Mouse (Mus musculus) lung, postnatal 10 days (tissue): ENCODE data around the gene Slc51a.
"Not testable (repeated sequence)": the region's sequence is repeated elsewhere in the genome, so short reads cannot be mapped to it uniquely, and the experiment has no call there.

ENCODE experiments used
- DNase-seq: peaks from one replicate; pipeline ENCODE4 v3.0.0; 2021

Gene Slc51a

DNA sequence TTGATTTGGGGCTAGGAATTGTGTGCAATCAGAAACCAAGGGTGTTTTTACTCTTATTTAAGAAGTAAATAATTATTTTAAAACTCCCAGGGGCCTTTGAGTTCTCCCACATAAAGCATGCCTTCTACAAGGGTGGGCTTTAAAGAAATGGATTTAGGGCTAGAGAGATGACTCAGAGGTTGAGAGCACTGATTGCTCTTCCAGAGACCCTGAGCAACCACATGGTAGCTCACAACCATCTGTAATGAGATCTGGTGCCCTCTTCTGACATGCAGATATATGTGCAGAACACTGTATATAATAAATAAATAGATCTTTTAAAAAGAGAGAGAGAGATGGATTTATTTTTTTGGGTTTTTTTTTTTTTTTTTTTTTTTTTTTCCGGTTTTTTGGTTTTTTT, 22.8 kb downstream of the Slc51a start:
- DNase-seq = no peak

DNA sequence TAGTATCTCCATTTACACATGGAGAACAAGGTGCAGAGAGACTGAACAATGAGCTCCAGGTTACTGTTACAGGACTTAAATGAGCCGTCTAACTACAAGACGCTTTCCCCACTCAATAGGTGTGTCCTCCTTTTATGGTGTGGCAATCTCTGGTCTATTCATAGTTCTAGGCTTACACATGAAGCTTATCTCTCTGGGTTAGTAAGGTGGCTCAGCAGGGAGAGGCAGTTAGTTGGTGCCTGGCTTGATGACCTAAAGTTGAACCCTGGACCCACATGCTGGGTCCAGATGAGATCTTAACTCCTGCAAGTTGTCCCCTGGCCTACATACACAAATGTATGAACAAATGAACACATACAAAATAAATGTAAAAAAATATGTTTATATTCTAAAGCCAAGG, 24.3 kb downstream of the Slc51a start:
- DNase-seq = no peak

DNA sequence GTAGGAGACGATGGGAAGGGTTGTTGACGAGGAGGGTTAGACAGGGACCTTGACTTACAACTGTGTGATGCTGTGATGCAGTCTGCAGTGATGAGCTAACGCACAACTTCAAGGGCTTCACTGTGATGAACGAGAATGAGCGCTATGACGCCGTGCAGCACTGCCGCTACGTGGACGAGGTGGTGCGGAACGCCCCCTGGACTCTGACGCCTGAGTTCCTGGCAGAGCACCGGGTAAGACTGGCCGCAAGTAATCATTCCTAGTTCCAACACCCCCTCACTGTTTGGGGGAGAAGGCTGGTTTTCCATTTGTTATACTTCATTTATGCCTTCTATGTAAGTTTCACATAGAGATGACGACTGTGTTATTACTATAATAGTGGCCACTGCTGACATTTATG, 24.7 kb downstream of the Slc51a start:
- no peak for DNase-seq

DNA sequence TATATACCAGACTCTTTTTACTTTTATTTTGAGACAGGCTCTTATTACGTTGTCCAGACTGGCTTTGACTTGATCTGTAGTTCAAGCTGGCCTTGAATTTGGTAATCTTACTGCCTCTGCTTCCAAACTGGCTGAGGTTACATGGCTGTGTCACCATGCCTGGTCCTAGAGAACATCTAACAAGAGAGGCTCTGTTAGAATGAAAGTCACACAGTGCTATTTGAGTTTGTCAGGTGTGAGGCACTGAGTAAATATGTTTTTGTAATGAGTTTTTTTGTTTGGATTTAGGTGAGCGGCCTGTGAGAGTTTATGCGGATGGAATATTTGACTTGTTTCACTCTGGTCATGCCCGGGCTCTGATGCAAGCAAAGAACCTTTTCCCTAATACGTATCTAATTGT, 26.0 kb downstream of the Slc51a start:
- DNase-seq = no peak

DNA sequence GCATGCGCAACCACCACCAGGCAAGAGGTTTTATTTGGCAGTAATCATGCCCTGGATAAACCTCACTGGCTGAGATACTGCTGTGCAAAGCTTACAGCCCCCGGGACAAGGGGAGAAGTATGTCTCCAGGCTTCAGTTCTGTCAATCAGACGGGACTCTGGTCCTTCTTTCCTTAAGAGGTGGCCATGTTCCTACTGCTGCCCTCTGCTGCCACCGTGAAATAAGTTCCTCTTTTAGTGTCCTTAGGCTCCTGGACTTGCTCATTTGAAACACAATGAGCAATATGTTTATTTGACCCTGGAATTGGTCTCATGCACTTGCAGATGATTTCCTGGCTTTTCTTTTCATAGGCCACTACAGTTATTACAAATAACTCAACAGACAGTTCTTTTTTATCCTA, 27.2 kb downstream of the Slc51a start:
- peak; percentile 9 for DNase-seq

DNA sequence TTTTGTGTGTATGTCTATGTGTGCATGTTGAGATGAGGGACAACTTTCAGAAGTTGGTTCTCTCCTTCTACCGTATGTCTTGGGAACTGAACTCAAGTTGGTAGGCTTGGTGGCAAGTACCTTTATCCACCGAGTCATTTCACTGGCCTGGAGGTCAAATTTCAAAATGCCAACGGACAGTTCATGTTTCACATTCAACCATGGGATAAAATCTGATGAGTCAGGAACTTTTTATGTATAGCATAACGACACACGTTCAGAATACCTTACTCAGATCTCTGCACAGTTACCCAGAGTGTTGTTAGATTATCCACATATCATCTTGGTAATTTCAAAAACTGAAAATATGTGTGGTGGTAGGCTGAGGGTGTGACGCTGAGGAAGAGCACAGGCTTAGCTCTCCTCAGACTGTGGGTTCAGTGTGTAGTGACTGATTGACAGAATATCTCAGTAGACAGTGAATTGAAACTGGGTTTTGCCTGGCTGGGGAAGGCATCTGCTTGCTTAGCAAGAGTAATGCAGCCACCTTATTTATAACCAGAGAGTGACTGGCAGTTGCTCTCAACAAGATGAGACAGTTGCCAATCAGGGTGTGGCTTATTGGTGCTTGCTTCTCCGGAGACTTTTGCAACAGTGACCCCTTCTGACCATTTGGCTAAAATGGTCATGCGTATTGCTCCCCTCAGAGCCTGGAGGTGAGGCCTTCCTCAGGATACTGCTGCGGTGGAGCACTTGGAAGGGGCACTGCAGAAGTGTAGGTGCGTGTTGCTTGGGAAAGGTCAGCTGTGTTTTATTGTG, 29.9 kb downstream of the Slc51a start:
- peak; percentile 89 for DNase-seq

DNA sequence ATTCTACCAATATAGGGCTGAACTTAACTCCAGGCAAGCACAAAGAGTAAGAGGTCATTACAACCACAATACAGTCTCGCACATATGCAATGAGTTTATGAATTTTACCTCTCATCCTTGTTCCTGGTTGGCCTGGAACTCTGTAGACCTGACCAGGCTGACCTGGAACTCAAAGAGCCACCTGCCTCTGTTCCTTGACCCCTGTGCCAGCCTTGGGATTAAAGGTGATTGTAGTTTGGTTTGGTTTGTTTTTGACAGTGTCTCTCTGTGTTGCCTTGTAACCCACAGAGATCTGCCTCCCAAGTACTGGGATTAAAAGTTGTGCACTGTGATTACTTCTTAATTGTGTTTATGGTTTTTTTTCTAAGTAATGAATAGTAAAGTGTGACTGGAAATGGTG, 30.9 kb downstream of the Slc51a start:
- DNase-seq = no peak

DNA sequence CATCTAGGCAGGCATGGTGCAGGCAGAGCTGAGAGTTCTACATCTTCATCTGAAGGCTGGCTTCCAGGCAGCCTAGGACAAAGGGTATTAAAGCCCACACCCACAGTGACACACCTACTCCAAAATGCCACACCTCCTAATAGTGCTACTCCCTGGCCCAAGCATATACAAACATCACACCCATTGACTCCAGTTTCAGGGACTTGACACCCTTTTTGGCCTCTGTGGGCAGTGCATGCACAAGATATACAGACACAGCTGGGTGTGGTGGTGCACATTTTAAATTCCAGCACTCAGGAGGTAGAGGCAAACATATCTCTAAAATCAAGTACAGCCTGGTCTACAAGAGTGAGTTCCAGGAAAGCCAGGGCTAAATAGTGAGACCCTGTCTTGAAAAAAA, 31.6 kb downstream of the Slc51a start:
- no peak for DNase-seq

DNA sequence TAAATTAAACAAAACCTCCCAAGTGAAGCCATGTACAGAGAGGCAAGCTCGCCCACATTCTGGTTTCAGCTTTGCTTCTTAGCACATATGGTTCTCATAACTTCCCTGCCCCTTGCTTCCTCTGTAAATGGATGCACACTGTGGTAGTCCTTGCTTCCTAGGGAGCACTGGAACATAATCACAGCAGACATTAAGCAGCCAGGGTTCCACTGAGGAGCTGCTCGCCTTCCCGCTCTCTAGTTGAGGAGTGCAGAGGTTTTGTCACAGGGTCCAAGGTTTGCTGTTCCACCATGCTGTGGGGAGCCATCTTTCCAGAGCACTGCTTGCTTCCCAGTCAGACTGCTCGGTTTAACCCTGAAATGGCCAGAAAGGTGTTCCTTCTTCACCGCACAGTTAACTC, 33.0 kb downstream of the Slc51a start:
- DNase-seq = no peak

DNA sequence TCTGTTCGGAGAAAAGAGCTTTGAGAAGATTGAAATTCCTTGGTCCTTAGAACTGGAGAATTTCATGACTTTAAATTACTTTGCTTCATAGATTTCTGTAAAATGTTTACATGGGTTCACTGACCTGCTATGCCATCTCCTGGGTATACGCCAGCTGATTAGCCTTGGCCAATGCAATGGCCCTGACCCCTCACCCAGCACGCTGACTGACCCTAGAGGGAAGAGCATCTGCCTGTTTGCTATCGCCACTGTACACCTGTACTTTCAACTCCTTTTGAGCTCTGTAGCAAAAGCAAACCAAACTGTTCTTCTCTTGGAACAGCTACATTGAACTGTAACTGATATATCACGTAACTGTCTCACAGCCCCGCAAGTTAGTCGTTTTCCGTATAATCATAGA, 34.6 kb downstream of the Slc51a start:
- no peak for DNase-seq

DNA sequence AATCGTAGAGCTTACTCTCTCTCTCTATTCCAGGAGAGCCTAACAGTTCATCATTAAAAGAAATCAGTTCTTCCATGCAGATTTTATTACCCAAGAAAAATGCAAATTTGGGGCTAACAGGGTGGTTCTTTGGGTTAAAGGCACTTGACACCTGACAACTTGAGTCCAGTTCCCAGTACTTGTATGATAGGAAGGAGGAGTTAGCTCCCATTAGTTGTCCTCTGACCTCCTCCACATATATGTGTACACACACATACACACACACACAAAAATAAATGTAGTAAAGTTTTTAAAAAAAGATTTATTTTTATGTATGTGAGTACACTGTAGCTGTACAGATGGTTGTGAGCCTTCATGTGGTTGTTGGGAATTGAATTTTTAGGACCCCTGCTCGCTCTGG, 37.5 kb downstream of the Slc51a start:
- DNase-seq = no peak

DNA sequence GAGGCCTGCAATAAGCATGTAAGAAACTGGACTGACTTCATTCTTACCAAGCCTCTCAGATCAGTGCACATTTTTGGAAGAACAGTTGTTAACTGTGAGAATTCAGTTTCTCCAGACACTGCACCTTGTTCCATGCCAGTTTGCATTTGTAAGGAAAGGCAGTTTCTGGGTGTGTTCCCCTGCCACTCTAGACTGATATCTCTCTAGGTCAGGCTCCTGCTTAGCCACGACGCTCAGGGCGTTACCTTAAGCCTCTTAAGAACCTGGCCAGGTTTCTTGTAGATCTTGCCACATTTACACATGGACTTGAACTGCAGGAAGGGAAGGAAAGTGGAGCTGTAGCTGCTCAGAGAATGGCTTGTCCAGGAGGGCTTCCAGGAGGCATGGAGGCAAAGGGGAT, 38.0 kb downstream of the Slc51a start:
- DNase-seq = no peak

DNA sequence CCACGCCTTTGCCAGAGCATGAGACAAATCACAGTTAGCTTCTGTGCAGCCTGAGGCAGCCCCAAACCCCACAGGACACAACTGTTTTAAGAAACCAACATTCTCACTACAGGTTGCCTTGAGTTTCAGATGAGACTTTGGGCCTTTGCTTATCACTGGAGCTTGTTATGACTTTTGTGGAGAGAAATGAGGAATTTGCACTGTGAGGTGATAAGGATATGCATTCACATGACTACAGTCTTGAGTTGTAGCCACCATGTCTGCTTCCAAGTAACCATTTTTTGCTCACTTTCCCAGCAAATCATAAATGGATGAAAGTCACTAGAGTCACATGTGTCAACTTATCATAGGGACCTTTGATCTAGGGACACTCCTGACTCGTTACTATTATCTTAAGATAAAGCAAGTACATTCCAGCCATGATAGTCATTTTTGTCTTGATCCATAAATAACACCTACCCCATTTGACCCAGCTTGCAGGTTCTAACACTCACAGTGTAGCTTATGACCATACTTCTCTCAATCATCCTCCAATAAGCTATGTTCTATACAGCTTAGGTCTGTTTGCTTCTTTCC, 41.0 kb downstream of the Slc51a start:
- no peak for DNase-seq

- no peak for DNase-seq
Measured at GRCm38 (mm10) chr16:32445558-32445957, 42.1 kb downstream of the Slc51a start.

GRCm38 (mm10) chr16:32444615-32445014, 43.1 kb downstream of the Slc51a start:
- not testable (repeated sequence) for DNase-seq

DNA sequence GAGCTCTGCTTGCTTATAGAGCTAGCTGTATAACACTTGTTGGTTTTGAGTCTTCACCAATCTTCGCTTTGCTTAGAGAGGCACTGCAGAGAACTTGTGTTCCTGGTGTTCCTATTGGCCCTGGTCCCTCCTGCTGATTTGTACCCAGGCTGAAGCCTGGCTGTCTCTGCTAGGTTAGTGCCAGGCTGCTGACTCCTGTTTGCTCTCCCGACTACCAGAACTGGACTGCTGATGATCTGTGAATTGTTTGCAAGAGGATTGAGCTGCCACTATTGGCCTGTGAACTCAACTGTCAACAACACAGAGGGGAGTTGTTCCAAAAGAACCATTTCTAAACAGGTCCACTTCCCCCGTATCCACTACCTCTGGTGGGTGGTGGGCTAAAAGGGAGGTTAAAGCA, 46.2 kb downstream of the Slc51a start:
- no peak for DNase-seq

GRCm38 (mm10) chr16:32437266-32437665, 50.4 kb downstream of the Slc51a start:
- no peak for DNase-seq

DNA sequence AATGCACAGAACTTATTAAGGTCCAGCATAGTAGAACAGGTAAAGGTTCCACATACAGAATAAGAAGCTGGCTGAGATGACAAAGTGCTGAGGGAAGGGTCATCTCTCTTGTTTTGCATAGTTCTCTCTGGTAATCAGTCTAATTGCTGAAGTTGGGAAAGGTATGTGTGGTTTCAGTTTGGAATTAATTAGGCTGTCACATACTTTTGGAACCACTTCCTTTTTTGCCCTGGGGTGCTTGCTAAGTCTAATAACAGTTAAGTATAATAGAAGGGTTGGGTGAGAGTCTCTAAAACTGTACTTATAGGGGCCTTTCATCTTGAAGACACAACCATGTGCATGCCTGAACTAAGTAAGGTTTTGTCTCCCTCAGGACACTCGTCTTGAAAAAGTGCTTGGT, 51.0 kb downstream of the Slc51a start:
- no peak for DNase-seq

DNA sequence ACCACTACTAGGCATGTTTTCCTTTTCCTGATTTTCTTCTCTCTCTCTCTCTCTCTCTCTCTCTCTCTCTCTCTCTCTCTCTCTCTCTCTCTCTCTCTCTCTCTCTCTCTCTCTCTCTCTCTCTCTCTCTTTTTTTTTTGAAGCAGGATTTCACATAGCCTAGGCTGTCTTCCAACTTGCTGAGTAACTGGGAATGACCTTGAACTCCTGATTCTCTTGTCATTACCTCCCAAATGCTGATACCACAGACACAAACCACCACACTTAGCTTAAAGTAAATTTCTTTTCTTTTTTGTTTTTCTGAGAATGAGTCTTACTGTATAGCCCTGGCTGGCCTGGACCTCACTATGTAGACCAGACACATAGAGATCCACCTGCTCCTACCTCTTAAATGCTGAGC, 53.0 kb downstream of the Slc51a start:
- DNase-seq = no peak

DNA sequence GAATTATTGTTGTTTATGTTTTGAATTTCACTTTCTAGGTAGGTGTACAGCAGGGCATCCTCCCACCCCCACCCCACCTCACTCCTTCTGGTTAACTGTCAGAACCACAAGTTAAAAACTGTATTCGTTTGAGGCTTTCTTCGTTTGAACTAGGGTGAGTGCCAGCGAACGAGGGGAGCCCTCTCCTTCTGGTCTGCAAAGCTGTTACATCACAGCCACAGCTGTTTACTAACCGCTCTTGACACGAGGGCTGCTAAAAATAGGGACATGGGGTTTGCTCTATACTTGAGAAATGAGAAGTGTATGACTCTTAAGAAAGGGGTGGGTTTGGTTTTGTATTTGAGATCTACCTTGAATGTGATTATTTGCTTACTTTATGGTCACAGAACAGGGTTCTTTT, 53.6 kb downstream of the Slc51a start:
- DNase-seq = peak; percentile 80

DNA sequence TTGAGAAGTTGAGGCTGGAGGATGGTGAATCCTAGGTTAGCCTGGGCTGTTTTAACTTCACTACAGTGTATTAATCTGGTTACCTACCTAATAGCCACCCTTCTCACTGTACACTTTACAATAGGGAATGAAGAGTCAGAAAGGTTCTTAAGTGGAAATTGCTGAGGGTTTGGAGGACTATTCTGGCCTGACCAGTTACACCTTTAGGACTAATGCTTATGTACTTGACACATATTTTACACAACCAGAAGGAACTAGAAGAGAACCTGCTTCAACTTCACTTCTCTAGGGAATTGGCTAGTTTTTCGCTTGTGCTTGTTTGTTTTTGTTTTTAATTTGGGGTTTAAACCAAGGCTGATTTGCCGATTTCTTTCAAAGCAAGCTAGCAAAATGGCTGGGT, 54.5 kb downstream of the Slc51a start:
- no peak for DNase-seq

DNA sequence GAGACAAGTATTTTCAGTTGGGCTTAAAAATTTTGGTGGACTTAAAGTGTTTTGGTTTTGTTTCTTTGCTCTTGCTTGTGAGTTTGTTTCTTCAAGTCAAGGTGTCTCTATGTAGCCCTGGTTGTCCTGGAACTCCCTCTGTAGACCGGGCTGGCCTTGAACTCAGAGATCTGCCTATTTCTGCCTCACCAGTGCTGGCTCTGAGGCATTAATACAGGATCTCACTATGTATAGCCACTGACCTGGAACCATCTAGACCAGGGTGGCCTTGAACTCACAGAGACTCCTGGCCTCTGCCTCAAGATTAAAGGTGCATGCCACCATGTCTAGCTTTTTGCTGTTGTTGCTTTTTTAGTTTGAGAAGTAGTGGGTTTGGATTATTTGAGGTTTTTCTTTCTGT, 55.8 kb downstream of the Slc51a start:
- no peak for DNase-seq

- peak; percentile 19 for DNase-seq
Measured at GRCm38 (mm10) chr16:32431047-32431591, 56.6 kb downstream of the Slc51a start.

DNA sequence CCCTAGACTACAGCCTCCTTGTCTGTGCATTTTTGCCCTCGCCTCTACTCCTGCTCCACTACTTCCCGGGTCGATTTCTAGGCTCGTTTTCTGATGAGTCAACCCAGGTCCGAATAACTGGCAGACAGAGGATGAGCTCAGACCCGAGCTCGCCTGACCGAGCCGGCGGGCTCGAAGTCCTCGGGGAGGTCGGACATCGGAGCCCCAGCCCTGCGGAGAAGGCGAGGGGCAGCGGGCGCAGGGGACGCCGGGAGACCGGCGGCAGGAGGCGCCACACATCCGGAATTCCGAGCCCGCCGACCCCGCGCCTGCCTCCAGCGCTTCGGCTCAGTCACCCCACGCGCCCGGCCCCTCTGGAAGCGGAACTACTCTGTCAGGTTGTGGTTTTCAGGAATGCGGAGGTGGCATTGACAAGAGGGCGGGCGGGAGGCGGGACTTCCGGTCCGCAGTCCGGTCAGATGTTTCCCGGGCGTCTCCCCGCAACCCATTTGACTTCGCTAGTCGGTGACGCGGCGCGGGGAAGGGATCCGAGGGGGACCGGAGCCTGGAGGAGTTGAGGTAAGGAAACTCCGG, 57.1 kb downstream of the Slc51a start, which contains the start of gene Pcyt1a:
Gene Pcyt1a (plus strand): TSS at position 448 of the 573 bp plus-strand sequence.
- peak; percentile 94 for DNase-seq
